Mouse (Mus musculus) spleen, adult 2 months (tissue): ENCODE results near the gene Hepacam2.
"Not testable (repeated sequence)": the region's sequence is repeated elsewhere in the genome, so short reads cannot be mapped to it uniquely, and the experiment has no call there.

Source experiments
- CTCF ChIP-seq: fragments of 200-500 bp; IDR thresholded peaks from 2 replicates; pipeline ENCODE4 v1.5.1; 2011; ENCODE audit warnings: mild to moderate bottlenecking, inconsistent platforms; ENCODE audit not compliant: insufficient read depth, insufficient read length, insufficient replicate concordance; ENCODE audit errors: extremely low read depth
- POLR2A ChIP-seq: fragments of 200-500 bp; IDR thresholded peaks from 2 replicates; pipeline ENCODE4 v1.6.1; 2011; ENCODE audit warnings: low read depth, low read length, inconsistent platforms

DNA sequence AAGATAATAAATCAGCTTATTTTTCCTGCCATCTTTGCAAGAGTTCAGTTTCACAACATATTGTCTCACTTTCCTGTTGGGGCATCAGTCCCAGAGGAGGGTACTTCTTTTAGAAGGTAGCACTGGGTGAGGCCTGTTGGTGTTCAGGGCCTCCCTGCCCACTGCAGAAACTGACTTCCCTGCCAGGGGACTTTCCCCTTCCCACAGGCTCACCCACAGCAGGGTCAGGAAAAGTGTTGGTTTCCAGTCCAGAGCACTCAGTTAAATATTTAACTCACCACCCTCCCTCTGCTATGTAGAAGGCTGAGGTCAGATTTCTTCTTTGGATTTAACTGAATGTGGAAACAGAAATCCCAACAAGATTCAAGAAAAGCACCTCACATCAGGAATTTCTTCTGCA is 72.8 kb downstream of the Hepacam2 start:
- TF ChIP-seq POLR2A, CTCF: not testable (repeated sequence)
